Mouse (Mus musculus): ENCODE results near the gene Klhl22. TPM values are rescaled to one million over a fixed set of nuclear protein-coding genes. Genes with fewer than 3 reads are reported as not detected.

Klhl22 gene
- polyA plus RNA-seq, 1 experiment from 2014 or later, result 29.0 TPM

DNA sequence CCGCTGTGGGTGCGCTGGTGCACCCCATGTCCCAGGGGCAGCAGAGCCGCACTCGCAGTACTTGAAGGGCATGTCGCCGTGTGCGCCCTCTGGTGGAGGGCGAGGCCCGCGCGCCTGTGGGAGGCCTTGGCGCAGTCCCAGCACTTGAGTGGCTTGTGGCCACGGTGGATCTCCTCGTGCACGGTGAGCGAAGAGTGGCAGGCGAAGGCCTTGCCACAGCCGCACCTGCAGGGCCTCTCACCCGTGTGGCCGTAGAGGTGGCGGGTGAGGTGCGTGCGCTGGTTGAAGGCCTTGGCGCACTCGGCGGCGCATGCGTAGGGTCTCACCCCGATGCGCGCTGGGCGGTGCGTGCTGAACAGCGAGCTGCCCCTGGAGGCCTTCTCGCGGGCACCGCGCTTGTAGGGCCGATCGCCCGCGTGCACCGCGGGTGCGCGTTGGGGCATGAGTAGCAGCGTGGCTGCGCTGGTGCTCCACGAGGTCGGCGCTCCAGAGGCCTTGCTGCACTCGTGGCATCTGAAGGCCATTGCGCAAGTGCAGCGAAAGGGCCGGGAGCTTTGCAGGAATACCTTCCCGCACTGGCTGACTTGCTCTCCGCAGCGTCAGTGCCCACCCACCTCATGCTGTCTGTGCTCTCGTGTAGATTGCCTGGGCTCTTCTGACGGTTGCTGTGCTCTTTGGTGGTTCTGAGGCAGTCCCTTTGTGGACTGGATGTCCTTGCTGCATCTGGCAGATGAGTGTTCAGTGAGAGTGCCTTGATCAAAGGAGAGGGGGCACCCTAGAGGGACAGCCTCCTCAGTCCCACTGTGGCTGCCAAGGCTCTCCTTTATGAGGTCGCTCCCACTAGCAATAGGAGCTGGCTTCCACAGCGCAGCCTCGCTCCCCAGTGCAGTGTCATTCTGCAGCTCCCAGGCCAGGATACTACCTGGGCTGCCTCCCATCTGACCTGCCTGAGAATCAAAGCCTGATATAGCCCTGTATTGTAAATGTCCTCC, 56.3 kb downstream of the Klhl22 start:
- 3% methylated on average over 63 of the region's 63 CpGs for WGBS
- peak; percentile 96 for TF ChIP-seq CTCF (IDR thresholded peaks at IDR 0.05; ENCODE audit: low read depth)
- H3K4me1 ChIP-seq (replicated peaks; ENCODE audit: control insufficient read depth, insufficient read depth, low read length), result no peaks in the 10 kb centered on the region; the same call in 1 of the 2 replicates
- H3K27me3 ChIP-seq (replicated peaks; ENCODE audit: control insufficient read depth, insufficient read depth, low read length), result peaks cover 13% of the 10 kb centered on the region; the same call in 1 of the 2 replicates
- ATAC-seq, result peak; percentile 78
- peak overlapping the region; percentile 41; the same call in 1 of the 2 replicates for H3K9ac ChIP-seq (ENCODE audit: low read depth, low read length)
- no peaks in the 10 kb centered on the region for H3K9me3 ChIP-seq (ENCODE audit: control insufficient read depth)
- H3K4me3 ChIP-seq (ENCODE audit: low read depth, low read length), result peak overlapping the region; percentile 39
- no peak overlapping the region for H3K27ac ChIP-seq (ENCODE audit: low read depth, low read length)
- H3K4me2 ChIP-seq (replicated peaks; ENCODE audit: low read depth), result peak overlapping the region; percentile 79
- H3K36me3 ChIP-seq (ENCODE audit: control insufficient read depth, insufficient read depth), result no peaks in the 10 kb centered on the region

DNA sequence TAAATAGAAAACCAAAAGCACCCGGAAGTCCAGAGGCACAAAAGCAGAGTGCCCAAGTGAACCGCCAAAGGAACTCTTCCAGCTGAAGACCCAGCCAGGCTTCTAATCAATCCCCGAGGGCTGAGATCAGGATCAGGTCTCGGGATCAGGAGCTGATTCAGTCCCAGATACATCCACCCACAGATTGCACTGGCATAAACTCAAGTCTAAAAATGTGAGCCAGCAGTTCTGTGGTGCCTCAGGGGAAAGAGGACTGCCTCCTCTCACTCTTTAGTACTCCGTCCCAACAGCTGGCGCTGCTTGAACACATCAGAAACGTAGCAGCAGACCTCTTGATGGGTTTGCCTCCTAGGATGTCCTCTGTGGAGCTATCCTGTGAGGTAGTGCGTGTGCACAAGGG, 57.1 kb downstream of the Klhl22 start:
- ATAC-seq, result no peak
- no peak overlapping the region for H3K4me2 ChIP-seq (replicated peaks; ENCODE audit: low read depth)
- H3K36me3 ChIP-seq (ENCODE audit: control insufficient read depth, insufficient read depth), result no peaks in the 10 kb centered on the region
- no peaks in the 10 kb centered on the region; the same call in 1 of the 2 replicates for H3K4me1 ChIP-seq (replicated peaks; ENCODE audit: control insufficient read depth, insufficient read depth, low read length)
- H3K4me3 ChIP-seq (ENCODE audit: low read depth, low read length), result no peak overlapping the region
- H3K27ac ChIP-seq (ENCODE audit: low read depth, low read length), result no peak overlapping the region
- WGBS, result 93% methylated on average over 8 of the region's 8 CpGs
- no peak overlapping the region for H3K9ac ChIP-seq (ENCODE audit: low read depth, low read length)
- no peak for TF ChIP-seq CTCF (IDR thresholded peaks at IDR 0.05; ENCODE audit: low read depth)
- peaks cover 10% of the 10 kb centered on the region; the same call in 1 of the 2 replicates for H3K27me3 ChIP-seq (replicated peaks; ENCODE audit: control insufficient read depth, insufficient read depth, low read length)
- H3K9me3 ChIP-seq (ENCODE audit: control insufficient read depth), result no peaks in the 10 kb centered on the region

DNA sequence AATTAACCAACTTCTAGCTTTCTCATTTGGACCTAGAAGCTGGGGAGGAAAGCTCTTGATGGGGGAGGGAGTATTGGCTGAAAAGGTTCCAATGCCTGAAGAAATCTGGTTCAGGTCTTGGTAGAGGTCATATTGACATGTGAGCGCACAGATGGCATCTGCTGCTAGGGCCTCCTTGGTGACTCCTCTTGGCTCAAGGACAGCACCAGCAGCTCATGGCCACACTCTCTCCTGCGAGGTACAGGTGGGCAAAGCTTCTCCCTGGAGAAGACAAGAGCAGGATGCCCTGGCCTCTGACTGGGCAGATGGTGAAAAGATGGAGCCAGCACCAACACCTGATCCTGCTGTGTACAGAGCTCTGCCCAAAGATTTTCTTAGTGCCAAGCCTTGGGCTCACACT, 67.1 kb downstream of the Klhl22 start:
- Histone ChIP-seq H3K27ac (ENCODE audit: low read depth, low read length) (no peak overlapping the region), H3K9ac (ENCODE audit: low read depth, low read length) (no peak overlapping the region), H3K4me1 (replicated peaks; ENCODE audit: control insufficient read depth, insufficient read depth, low read length) (no peaks in the 10 kb centered on the region), H3K9me3 (ENCODE audit: control insufficient read depth) (no peaks in the 10 kb centered on the region), H3K4me2 (replicated peaks; ENCODE audit: low read depth) (no peak overlapping the region), H3K27me3 (replicated peaks; ENCODE audit: control insufficient read depth, insufficient read depth, low read length) (peaks cover 15% of the 10 kb centered on the region), H3K36me3 (ENCODE audit: control insufficient read depth, insufficient read depth) (no peaks in the 10 kb centered on the region), H3K4me3 (ENCODE audit: low read depth, low read length) (no peak overlapping the region)
- no peak for ATAC-seq
- no peak for TF ChIP-seq CTCF (IDR thresholded peaks at IDR 0.05; ENCODE audit: low read depth)
- WGBS, result 77% methylated on average over 2 of the region's 2 CpGs

DNA sequence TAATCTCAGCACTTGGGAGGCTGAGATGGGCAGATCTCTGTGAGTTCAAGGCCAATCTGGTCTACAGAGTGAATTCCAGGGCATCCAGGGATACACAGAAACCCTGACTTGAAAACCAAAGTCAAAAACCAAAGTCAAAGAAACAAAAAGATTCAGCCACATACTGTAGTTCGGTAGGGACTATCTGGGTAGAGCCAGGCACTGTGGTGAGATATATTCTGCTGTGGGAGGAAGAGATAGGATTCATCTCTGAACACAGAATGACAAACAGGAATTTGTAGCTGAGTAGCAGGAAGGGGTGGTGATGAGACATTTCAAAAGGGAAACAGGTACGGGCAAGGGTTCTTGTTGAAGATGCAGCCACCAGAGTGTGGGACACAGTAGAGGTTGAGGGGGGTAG, 68.8 kb downstream of the Klhl22 start:
- Histone ChIP-seq H3K4me1 (replicated peaks; ENCODE audit: control insufficient read depth, insufficient read depth, low read length) (0 out of 2 replicates have a peak, but pooled peaks cover 3% of the 10 kb centered on the region), H3K27ac (ENCODE audit: low read depth, low read length) (no peak overlapping the region), H3K36me3 (ENCODE audit: control insufficient read depth, insufficient read depth) (no peaks in the 10 kb centered on the region), H3K9ac (ENCODE audit: low read depth, low read length) (no peak overlapping the region), H3K4me2 (replicated peaks; ENCODE audit: low read depth) (no peak overlapping the region), H3K27me3 (replicated peaks; ENCODE audit: control insufficient read depth, insufficient read depth, low read length) (peaks cover 32% of the 10 kb centered on the region), H3K4me3 (ENCODE audit: low read depth, low read length) (no peak overlapping the region), H3K9me3 (ENCODE audit: control insufficient read depth) (no peaks in the 10 kb centered on the region)
- no peak for TF ChIP-seq CTCF (IDR thresholded peaks at IDR 0.05; ENCODE audit: low read depth)
- WGBS, result 78% methylated on average over 2 of the region's 2 CpGs
- ATAC-seq, result no peak

DNA sequence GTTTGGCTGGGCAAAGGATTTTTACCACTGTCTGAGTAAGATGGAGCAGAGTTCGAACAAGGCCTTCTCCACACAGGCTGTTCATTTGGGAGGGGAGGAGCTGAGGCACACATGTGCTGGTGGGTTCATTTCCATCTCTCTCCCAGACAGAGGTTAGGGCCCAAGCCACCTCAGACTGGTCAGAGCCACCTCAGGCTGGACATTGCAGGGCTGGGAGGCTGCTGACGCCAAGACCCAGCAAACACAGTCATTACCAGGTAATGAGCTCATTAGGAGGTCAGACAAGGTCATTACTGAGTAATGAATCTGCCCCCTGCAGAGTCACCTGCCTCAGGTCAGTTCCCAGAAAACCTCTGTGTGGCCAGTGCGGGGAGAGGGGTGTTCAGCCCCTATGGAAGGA, 69.4 kb downstream of the Klhl22 start:
- no peak overlapping the region for H3K4me2 ChIP-seq (replicated peaks; ENCODE audit: low read depth)
- WGBS, result 84% methylated on average over 3 of the region's 3 CpGs

DNA sequence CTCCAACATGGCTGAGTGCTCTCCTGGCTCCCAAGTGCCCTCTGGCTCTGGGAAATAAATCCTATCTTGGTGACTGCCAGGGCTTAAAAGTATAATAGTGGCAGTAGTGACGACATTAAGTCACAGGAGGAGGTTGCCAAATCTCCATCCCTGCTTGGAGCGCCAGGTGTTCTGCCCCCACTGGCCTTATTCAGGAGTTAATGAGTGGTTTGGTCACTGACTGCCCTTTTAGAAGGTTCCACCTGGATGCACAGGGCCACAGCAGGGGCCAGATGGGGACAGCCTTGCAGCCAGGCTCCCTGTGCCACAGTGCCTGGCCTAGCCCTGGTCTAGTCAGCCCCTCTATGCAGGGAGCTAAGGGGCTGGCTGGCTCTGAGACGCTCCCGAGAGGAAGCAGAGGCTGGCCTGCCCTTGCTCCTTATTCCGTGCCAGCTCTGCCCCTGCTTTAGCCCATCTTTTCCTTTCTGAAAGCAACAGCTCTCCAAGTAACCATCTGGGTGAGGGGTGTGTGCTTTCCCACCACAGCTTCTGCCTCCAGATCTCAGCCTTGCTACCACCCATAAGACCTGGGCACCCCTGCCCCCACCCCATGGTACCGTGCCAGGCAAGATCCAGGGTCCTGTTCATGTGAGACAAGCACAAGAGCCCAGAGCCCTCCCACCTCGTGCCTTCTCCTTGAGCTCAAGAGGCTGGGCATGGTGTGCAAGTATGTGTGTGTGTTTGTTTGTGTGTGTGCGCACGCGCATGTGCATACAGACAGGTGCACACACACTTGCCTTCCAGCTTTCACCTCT, 71.2 kb downstream of the Klhl22 start:
- H3K4me3 ChIP-seq (ENCODE audit: low read depth, low read length), result no peak overlapping the region
- no peaks in the 10 kb centered on the region for H3K36me3 ChIP-seq (ENCODE audit: control insufficient read depth, insufficient read depth)
- peaks cover 56% of the 10 kb centered on the region for H3K27me3 ChIP-seq (replicated peaks; ENCODE audit: control insufficient read depth, insufficient read depth, low read length)
- WGBS, result 74% methylated on average over 10 of the region's 10 CpGs
- TF ChIP-seq CTCF (IDR thresholded peaks at IDR 0.05; ENCODE audit: low read depth), result no peak
- no peaks in the 10 kb centered on the region for H3K9me3 ChIP-seq (ENCODE audit: control insufficient read depth)
- H3K4me1 ChIP-seq (replicated peaks; ENCODE audit: control insufficient read depth, insufficient read depth, low read length), result 0 out of 2 replicates have a peak, but pooled peaks cover 4% of the 10 kb centered on the region
- H3K4me2 ChIP-seq (replicated peaks; ENCODE audit: low read depth), result no peak overlapping the region
- H3K9ac ChIP-seq (ENCODE audit: low read depth, low read length), result no peak overlapping the region
- H3K27ac ChIP-seq (ENCODE audit: low read depth, low read length), result no peak overlapping the region
- no peak for ATAC-seq

More for the DNA sequence above, 69.4 kb downstream of the Klhl22 start:
- no peak overlapping the region for H3K27ac ChIP-seq (ENCODE audit: low read depth, low read length)
- TF ChIP-seq CTCF (IDR thresholded peaks at IDR 0.05; ENCODE audit: low read depth), result no peak
- 0 out of 2 replicates have a peak, but pooled peaks cover 4% of the 10 kb centered on the region for H3K4me1 ChIP-seq (replicated peaks; ENCODE audit: control insufficient read depth, insufficient read depth, low read length)
- no peak overlapping the region for H3K9ac ChIP-seq (ENCODE audit: low read depth, low read length)
- H3K27me3 ChIP-seq (replicated peaks; ENCODE audit: control insufficient read depth, insufficient read depth, low read length), result peaks cover 38% of the 10 kb centered on the region
- no peak overlapping the region for H3K4me3 ChIP-seq (ENCODE audit: low read depth, low read length)
- no peaks in the 10 kb centered on the region for H3K9me3 ChIP-seq (ENCODE audit: control insufficient read depth)
- no peaks in the 10 kb centered on the region for H3K36me3 ChIP-seq (ENCODE audit: control insufficient read depth, insufficient read depth)
- no peak for ATAC-seq

All from intestine, postnatal 0 days (tissue).